Mouse (Mus musculus) kidney, adult 2 months (tissue): ENCODE results near the gene Aldh6a1.

Source experiments
- CTCF ChIP-seq: fragments of 200-500 bp; conservative IDR thresholded peaks from 2 replicates; pipeline ENCODE4 v1.5.1; 2011; ENCODE audit warnings: low read depth, mild to moderate bottlenecking, control low read depth, low read length, moderate library complexity, mixed read lengths; ENCODE audit not compliant: insufficient read depth, insufficient read length
- POLR2A ChIP-seq: fragments of 200-500 bp; IDR thresholded peaks from one replicate; pipeline ENCODE4 v1.6.1; 2011; ENCODE audit warnings: low read depth, low read length, control low read depth

- TF ChIP-seq POLR2A (no peak), CTCF (no peak)
Observed at GRCm38 (mm10) chr12:84478937-84479336, 28.1 kb upstream of the Aldh6a1 start.
